In the genomic region with DNA sequence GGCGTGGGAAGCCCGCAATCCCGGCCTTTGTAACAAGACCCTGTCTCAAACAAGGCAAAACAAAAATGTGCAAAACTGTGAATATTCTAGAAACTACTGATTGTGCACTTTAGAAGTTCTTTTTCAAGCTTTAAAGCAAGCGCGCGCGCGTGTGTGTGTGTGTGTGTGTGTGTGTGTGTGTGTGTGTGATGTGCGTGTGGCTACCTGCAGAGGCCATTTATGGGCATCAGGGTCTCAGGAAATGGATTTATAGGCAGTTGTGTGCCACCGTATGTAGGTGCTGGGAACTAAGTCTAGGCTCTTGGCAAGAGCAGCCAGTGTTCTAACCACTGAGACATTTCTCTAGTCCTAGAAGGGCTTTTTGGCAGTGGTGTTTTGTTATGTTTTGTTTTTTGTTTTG, we compare ENCODE assay signal across 10 mouse cellular contexts. TPM values are rescaled to one million over a fixed set of nuclear protein-coding genes. Genes with fewer than 3 reads are reported as not detected.
A peak's percentile ranks its signal among the peaks of the same experiment; 100 is the strongest.
DNase-seq lines count a peak whose midpoint lies in the region; ATAC-seq and TF ChIP-seq lines count a peak whose summit lies in the region.
"Had no signal": no experiment of that assay in that cellular context is flagged by ENCODE, and none has a peak within 500 bp of the region (broad histone marks: within the 10 kb centered on the region; RNA-seq: fewer than 3 reads in every experiment).

No protein-coding gene starts in this region.

- no peak overlapping the region for H3K27ac ChIP-seq in forebrain, postnatal 0 days (ENCODE audit: low read depth, low read length)
- no peak overlapping the region for H3K27ac ChIP-seq in forebrain, embryonic 14.5 days (ENCODE audit: low read depth, low read length)
- no peak overlapping the region for H3K27ac ChIP-seq in neural tube, embryonic 12.5 days
- H3K27ac ChIP-seq in limb, embryonic 13.5 days: no peak overlapping the region

- no peaks in the 10 kb centered on the region for H3K27me3 ChIP-seq in forebrain, postnatal 0 days (ENCODE audit: insufficient read depth, low read length)
- H3K27me3 ChIP-seq in forebrain, embryonic 14.5 days (replicated peaks; ENCODE audit: control insufficient read depth, insufficient read depth, low read length): no peaks in the 10 kb centered on the region
- no peaks in the 10 kb centered on the region for H3K27me3 ChIP-seq in neural tube, embryonic 12.5 days (replicated peaks)
- peaks cover 18% of the 10 kb centered on the region for H3K27me3 ChIP-seq in limb, embryonic 13.5 days

- H3K4me3 ChIP-seq in forebrain, postnatal 0 days (ENCODE audit: low read depth, low read length): no peak overlapping the region
- no peak overlapping the region for H3K4me3 ChIP-seq in forebrain, embryonic 14.5 days (ENCODE audit: low read depth, low read length)
- H3K4me3 ChIP-seq in neural tube, embryonic 12.5 days: no peak overlapping the region
- H3K4me3 ChIP-seq in limb, embryonic 13.5 days: no peak overlapping the region

- 80% methylated on average over 10 of the region's 10 CpGs for WGBS in forebrain, postnatal 0 days
- WGBS in forebrain, embryonic 14.5 days: 79% methylated on average over 10 of the region's 10 CpGs
- 70% methylated on average over 10 of the region's 10 CpGs for WGBS in neural tube, embryonic 12.5 days
- WGBS in limb, embryonic 13.5 days: 74% methylated on average over 10 of the region's 10 CpGs

- DNase-seq in forebrain, postnatal 0 days: no peak
- no peak for DNase-seq in forebrain, embryonic 14.5 days (ENCODE audit: low spot score)
- DNase-seq in neural tube, embryonic 10.5 days (ENCODE audit: extremely low spot score, low spot score): no peak
- no peak for DNase-seq in right cerebral cortex, adult 2 months (ENCODE audit: low spot score in 2 of 2)
- no peak for DNase-seq in c-Kit-positive CD71-positive TER-119-positive erythroid progenitor cells, embryonic 14.5 days (ENCODE audit: low spot score)
- DNase-seq in gastrocnemius, adult 18-20 months (ENCODE audit: low spot score): no peak
- DNase-seq: kidney, postnatal 10 days; lung, postnatal 14 days had no signal

- H3K9ac ChIP-seq in forebrain, postnatal 0 days: no peak overlapping the region
- H3K9ac ChIP-seq in forebrain, embryonic 14.5 days (ENCODE audit: low read length): no peak overlapping the region
- no peak overlapping the region for H3K9ac ChIP-seq in neural tube, embryonic 12.5 days
- no peak overlapping the region for H3K9ac ChIP-seq in limb, embryonic 13.5 days

- peak overlapping the region; percentile 35; the same call in 1 of the 2 replicates for H3K4me2 ChIP-seq in forebrain, postnatal 0 days (ENCODE audit: low read depth)
- H3K4me2 ChIP-seq in forebrain, embryonic 14.5 days (ENCODE audit: low read length): no peak overlapping the region; the same call in 1 of the 2 replicates
- peak overlapping the region; percentile 53 for H3K4me2 ChIP-seq in neural tube, embryonic 12.5 days (replicated peaks)
- peak overlapping the region; percentile 44 for H3K4me2 ChIP-seq in limb, embryonic 13.5 days (replicated peaks)

- TF ChIP-seq CTCF in forebrain, postnatal 0 days (IDR thresholded peaks at IDR 0.05; ENCODE audit: low read depth): no peak

- 0 out of 2 replicates have a peak, but pooled peaks cover 1% of the 10 kb centered on the region for H3K4me1 ChIP-seq in forebrain, postnatal 0 days (ENCODE audit: insufficient read depth)
- H3K4me1 ChIP-seq in forebrain, embryonic 14.5 days (ENCODE audit: control insufficient read depth, insufficient read depth, low read length): peaks cover 8% of the 10 kb centered on the region
- peaks cover 15% of the 10 kb centered on the region for H3K4me1 ChIP-seq in neural tube, embryonic 12.5 days
- H3K4me1 ChIP-seq in limb, embryonic 13.5 days: peaks cover 21% of the 10 kb centered on the region

- no peak for ATAC-seq in forebrain, postnatal 0 days
- ATAC-seq in forebrain, embryonic 14.5 days: no peak
- ATAC-seq in neural tube, embryonic 12.5 days (ENCODE audit: low FRiP score, low read depth): no peak
- no peak for ATAC-seq in limb, embryonic 13.5 days (ENCODE audit: low FRiP score, low read depth)

- H3K9me3 ChIP-seq in forebrain, postnatal 0 days (ENCODE audit: low read length): no peaks in the 10 kb centered on the region
- no peaks in the 10 kb centered on the region for H3K9me3 ChIP-seq in forebrain, embryonic 14.5 days (replicated peaks; ENCODE audit: control insufficient read depth, low read length)
- H3K9me3 ChIP-seq in neural tube, embryonic 12.5 days: no peaks in the 10 kb centered on the region
- no peaks in the 10 kb centered on the region for H3K9me3 ChIP-seq in limb, embryonic 13.5 days

- H3K36me3 ChIP-seq in forebrain, postnatal 0 days (ENCODE audit: insufficient read depth): no peaks in the 10 kb centered on the region
- no peaks in the 10 kb centered on the region for H3K36me3 ChIP-seq in forebrain, embryonic 14.5 days (ENCODE audit: control insufficient read depth, insufficient read depth, low read length)
- no peaks in the 10 kb centered on the region for H3K36me3 ChIP-seq in neural tube, embryonic 12.5 days
- H3K36me3 ChIP-seq in limb, embryonic 13.5 days: no peaks in the 10 kb centered on the region

RNA-seq across cellular contexts. Expression of a gene that starts 2.6 kb away (rescaled TPM):
- total RNA-seq in forebrain, postnatal 0 days (2014; rRNA removed): 122 TPM in 2 replicates
- 68.0 and 79.3 TPM in 2 replicates for polyA plus RNA-seq in forebrain, postnatal 0 days (2015; fragmentation: Nextera tagmentation; extraction: Ambion mirVana)
- 76.2 and 88.9 TPM in 2 replicates for polyA plus RNA-seq in forebrain, embryonic 14.5 days (2014; fragmentation: Nextera tagmentation; extraction: Ambion mirVana)
- 106 TPM in 2 replicates for polyA plus RNA-seq in neural tube, embryonic 12.5 days (2016; fragmentation: Nextera tagmentation; extraction: Ambion mirVana)
- 68.1 and 69.7 TPM in 2 replicates for polyA plus RNA-seq in limb, embryonic 13.5 days (2015; fragmentation: Nextera tagmentation; extraction: Ambion mirVana)
- 100 to 1,000 TPM; 150 to 159 TPM for total RNA-seq in gastrocnemius, adult 18-20 months (2021)
